Mouse (Mus musculus) bone marrow macrophage, adult 2 months (primary cell): ENCODE measurements around the gene Uvrag.

Experiments used
- CTCF ChIP-seq: IDR thresholded peaks from 2 replicates; pipeline ENCODE4 v1.5.1; 2012; ENCODE audit warnings: low read depth, mild to moderate bottlenecking, low read length, moderate library complexity
- POLR2A ChIP-seq: IDR thresholded peaks from 2 replicates; pipeline ENCODE4 v1.6.1; 2012; ENCODE audit warnings: mild to moderate bottlenecking, low read depth, low read length, borderline replicate concordance

GRCm38 (mm10) chr7:99046545-99047206 is 94.3 kb downstream of the Uvrag start:
- no peak for TF ChIP-seq CTCF
- TF ChIP-seq POLR2A = no peak
